Mouse (Mus musculus) gastrocnemius, postnatal 14 days (tissue): ENCODE data around the gene Wdr92. TPM values are rescaled to one million over a fixed set of nuclear protein-coding genes. Genes with fewer than 3 reads are reported as not detected.
A peak's percentile ranks its signal among the peaks of the same experiment; 100 is the strongest.

Experiments used
- DNase-seq: peaks from one replicate; pipeline ENCODE4 v3.0.0; 2021; ENCODE audit warnings: mixed read lengths
- intact Hi-C: fragments of 180-260 bp; cut with DNase I; formaldehyde crosslinking; loops from one replicate; pipeline ENCODE4 v1.15.1; 2025; ENCODE audit warnings: low total_unique reads
- long read RNA-seq, 2 experiments: library from polyadenylated mRNA; stranded (forward); transcript quantifications; one replicate each; pipeline ENCODE4 v2.0.0; 2021
- total RNA-seq, 2 experiments: library from RNA; stranded (reverse); gene quantifications; 2 replicates each; pipeline ENCODE4 v1.2.3; 2021

The Wdr92 gene
- total RNA-seq, result 1 to 10 TPM; 5.0 to 6.6 TPM
- long read RNA-seq, experiment 1, transcript Wdr92-201 (8 exons, 2,002 nt), result major isoform, 8 of 8 reads
- long read RNA-seq, experiment 1, partial matches to known transcripts, result 0 of 8 reads
- long read RNA-seq, experiment 1, other reads (novel, unspliced or antisense), result 0 of 8 reads
- long read RNA-seq, experiment 2, transcript Wdr92-201 (8 exons, 2,002 nt), result major isoform, 13 of 31 reads
- long read RNA-seq, experiment 2, partial matches to known transcripts, result 0 of 31 reads
- long read RNA-seq, experiment 2, other reads (novel, unspliced or antisense), result 18 of 31 reads

DNA sequence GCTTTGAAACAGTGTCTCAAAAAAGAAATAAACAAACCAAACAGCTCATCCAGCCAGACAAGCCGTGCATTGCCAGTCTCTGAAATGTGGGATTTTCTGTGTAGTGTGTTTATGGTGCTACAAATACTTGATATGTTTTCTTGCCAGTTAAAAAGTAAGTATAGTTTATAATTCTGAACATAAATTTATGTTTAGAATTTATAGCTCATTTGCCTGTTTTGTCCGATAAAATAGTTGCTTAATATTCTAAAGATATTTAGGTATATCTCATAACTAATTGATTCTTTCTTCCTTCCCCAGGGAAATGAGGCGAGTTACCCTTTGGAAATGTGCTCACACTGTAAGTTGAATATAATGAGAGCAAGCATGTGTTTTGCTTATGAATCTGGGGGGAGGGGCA is at the start of gene Wdr92:
TSS of gene Wdr92 (plus strand) at position 301 of the 400 bp plus-strand sequence.
- no peak for DNase-seq
- intact Hi-C loops, result no loop called here

DNA sequence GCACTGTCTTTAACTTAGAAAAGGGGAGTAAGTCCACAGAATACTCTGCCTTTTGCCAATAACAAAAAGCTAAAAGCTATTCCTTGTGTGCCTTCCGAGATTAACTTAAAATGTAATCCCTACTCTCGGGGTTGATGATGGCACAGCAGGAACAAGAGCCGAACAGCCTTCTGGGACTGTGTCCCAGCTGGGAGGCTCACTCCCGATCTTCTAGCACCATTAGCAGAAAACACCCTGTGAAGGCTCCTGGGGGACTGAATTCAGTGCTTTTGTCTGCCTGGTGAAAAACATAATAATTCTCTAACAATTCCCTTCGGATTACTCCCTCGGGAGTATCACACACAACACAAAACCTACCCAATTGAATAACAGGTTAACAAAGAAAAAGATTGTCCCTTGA is 46.3 kb upstream of the Wdr92 start:
- DNase-seq, result no peak
- intact Hi-C loops, result no loop called here

DNA sequence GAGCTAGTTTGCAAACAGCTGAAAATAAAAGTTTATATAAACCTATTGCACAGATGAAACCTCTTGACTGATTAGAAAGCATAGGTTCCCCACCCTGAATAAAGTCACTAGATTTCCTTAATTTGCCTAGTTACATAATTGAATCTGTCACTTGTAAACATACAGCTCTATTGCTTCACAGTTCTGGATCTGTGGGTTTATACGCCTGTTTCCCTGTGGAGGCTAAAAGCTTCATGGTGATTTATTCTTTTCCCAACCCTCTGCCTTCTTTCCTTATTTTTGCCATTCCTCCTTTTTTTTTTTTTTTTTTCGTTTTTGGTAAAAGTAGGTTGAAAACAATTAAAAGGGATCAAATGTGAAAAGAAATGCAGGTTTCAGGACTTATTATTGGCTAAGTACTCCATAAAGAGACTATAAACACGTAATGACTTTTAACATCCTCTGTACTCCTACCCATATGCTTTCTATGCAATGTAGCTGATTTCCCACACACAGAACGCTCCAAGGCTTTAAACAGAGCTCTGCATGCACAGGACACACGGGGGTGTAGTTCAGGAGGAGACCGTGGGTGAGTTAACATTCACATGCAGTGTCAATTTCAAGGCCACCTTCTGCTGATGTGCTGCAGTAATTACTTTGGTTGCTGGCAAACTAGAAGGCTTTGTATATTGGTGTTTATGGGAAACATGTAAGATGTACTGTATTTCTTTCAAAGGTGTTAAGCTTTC is 43.4 kb upstream of the Wdr92 start:
- intact Hi-C loops, result no loop called here
- no peak for DNase-seq

DNA sequence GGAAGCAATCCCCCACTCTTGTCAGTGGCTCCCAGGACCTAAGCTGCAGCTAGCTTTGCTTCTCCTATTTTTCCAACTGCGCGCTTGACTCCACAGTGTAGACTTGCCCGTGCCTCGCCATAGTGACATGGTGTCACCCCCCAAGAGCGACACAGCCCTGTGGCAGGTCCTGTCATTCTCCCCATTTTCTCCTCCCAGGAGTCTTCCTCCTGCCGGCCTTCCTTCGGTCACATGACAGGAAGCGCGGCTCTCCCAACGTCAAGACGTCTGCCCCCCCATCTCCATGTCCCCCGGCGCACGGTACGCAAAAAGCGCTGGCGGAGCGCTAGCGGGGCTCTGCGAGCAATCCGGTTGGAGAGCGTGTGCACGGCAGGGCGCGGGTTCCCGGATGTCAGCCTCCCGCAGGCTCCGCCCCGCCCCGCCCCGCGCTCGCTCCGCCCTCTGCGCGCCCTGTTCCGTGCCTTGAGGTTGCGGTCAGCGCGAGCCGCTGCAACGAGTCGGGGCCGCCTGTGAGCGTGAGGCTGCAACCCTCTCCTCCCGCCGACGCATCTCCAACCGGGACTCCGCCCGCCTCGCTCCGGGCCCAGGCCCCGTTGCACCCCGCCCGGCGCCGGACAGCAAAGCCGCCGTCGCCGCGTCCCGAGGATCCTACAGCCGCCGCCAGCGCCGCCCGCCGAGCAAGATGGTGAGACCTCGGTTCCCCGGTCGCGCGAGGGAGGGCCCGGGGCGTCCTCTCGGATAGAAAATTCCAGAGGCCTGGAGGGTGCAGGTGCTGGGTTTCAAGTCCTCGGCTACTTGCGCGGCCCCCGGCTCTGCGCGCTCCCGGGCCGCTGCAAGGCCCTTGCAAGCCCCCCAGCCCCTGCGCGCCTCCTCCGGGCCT is 22.8 kb upstream of the Wdr92 start, which contains the start of gene Ppp3r1:
TSS of gene Ppp3r1 (plus strand) at position 406 of the 880 bp plus-strand sequence.
- intact Hi-C loops, result no loop called here
- DNase-seq, result peak; percentile 98

DNA sequence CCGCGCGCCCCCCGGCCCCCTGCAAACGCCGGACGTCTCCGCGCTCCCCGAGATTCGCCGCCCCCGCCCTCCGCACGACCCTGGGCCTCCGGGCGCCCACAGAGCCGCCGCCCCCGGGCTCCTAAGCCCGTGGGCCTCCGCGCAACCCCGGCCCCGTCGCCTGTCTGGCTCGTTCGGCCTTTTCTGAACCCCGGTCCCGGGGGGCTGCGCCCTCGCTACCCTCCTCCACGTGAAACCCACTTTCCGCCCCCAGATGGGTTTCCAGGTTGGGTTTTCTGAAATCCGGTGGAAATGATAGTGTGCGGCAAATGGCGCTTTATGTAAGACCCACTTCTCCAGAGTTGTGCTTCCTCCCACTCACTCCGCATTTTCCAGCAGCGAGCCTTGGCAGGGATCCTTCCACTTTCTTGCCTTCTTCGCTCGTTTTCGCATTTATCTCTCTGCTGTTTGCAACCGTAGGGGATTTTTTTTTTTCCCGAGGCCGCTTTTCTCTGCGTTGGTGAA is 22.1 kb upstream of the Wdr92 start:
- DNase-seq, result peak; percentile 28
- intact Hi-C loops, result loop anchor here (10.0 kb wide), 1 partner anchor 55 kb away; the partner anchor contains the start of gene Pno1

DNA sequence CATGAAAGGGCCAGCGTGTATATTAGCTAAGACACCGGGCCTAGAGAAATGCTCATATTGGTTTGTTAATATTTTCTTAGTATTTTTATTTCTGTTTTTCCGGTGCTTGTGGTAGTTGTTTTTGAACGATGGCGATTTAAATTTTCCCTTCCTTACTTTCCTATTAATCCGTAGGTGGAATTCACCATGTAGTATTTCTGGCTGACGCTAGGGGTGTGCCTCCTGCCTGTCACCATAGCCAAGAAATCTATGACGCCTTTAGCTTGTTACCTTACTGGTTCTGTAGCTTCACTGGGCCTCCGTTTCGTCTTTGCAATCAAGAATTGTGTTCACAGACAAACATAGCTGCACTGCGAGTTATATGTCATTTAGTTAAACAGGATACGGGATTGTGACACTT is 21.7 kb upstream of the Wdr92 start:
- intact Hi-C loops, result loop anchor here (10.0 kb wide), 1 partner anchor 55 kb away; the partner anchor contains the start of gene Pno1
- DNase-seq, result peak; percentile 13

DNA sequence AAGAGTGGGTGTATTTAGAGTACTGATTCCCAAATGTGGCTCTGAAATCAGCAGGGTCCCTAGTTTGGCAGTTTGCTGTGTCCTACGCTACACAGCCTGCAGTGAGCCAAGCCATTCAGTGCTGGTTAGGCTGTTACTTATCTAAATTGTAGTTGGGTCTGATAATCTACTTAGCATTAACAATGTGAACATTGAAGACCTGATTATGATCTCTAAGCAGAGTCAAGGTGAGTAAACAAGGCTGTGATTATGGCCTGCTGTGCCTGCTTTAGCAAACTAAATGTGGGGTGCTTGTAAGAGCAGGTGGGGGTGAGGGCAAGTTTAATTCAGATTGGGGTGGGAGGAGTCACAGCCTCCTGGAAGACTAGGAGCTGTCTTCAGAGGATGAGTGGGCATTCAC is 18.0 kb upstream of the Wdr92 start:
- DNase-seq, result no peak
- intact Hi-C loops, result loop anchor here (10.0 kb wide), 1 partner anchor 51 kb away; the partner anchor contains the start of gene Pno1

DNA sequence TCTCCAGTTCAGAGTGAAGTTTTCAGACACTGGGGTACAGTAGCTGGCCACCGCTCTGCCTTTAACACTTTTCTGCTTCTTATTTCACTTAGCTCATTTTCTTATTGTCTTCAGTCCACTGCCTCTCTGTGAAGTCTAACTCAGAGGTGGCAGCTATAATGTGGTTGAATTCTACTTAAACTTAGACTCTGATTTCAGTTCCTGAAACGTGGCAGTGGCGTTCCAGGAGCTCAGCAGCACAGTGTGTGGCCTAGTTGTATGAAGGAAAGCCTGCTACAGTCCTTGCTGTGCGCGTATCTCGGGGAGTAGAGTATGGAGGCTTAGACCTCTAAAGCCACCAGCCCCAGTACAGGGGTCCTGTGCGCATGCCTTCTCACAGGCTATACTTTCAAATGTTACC is 15.3 kb upstream of the Wdr92 start:
- intact Hi-C loops, result loop anchor here (10.0 kb wide), 1 partner anchor 48 kb away; the partner anchor contains the start of gene Pno1
- DNase-seq, result no peak

DNA sequence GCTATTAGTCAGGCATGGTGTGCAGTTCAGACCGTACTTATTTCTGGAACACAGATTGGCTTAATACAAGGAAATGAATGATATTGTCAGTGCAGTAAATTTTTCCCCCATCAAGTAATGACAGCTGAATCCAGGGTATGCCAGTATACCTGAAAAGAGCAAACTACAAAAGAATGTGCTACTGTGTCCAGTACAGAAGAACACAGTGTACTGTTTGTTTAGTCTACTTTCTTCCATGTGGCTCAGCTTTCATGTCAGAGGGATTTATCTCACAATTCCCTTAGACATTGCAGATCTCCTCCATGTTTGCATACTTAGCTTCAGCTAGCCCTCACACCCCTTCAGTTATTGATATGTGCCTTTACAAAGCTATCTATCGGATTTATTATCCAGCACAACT is 12.6 kb upstream of the Wdr92 start:
- no peak for DNase-seq
- intact Hi-C loops, result loop anchor here (10.0 kb wide), 1 partner anchor 46 kb away; the partner anchor contains the start of gene Pno1

DNA sequence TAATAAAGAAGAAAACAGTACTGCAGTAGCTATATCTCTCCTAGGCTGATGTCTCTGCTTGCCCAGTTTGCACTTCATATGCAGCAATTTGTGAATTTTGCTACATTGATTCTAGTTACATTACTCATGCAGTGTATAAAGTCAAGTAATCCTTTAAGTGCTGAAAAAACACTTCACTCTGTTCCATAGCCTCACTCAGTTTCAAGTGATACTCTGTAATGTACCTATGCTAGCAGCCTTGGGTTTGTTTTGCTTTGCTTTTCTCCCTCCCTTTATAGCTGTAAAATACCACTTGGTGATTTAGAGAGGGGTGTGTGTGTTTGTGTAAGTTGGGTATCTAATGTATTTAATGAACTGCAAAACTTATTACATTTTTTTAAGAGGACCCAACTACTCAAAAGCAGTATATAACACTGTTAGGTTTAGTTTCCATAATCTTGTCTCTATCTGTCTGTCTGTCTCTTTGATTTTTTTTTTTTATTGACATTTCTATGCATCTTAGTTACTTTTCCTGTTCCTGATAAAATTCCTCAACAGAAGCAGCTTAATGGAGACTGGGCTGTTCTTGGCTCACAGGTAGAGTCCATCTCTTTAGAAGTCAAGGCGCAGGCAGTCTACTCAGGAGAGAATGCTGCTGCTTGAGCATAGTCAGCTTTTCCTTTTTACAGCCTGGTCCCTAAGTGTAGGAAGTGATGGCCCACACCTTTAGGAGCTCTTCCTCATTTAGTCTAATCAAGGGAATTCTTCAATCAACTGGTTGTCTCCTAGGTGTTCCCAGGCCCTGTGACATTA is 10.8 kb upstream of the Wdr92 start:
- intact Hi-C loops, result no loop called here
- DNase-seq, result no peak

DNA sequence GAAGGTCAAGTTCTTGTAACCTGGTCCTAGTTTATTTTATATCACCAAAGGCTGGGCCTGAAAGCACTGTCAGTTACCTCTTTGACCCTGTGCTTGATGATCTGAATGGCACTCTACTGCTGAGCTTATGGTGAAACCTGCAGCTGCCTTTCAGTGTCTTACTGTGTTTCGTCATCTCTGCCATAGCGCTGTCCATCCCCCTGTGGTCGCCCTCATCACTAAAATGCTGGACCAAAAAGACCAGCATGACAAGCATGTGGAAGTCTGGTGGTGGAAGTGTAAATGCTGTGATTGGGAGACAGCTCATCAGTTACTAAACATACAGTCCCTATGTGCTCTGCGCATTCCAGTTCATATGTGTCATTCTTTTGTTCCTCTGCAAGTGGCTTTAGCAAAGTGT is 9.6 kb upstream of the Wdr92 start:
- intact Hi-C loops, result no loop called here

DNA sequence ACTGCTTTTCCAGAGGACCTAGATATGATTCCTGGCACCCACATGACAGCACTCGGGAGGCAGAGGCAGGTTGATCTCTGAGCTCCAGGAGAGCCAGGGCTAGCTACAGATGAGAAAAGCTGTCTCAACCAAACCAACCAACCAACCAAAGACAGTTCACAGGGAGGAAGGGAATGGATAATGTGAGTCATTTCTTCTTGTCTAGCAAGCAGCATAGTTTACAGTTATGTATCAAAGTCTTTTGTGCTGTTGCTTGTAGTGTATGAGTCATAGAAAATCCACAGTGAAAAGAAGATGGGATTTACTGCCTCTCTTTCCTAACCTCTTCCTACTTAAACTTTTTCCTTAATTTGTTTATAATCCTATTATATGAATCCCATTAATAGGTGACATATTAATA is 5.3 kb upstream of the Wdr92 start:
- intact Hi-C loops, result no loop called here
- DNase-seq, result no peak

More for the DNA sequence above, 9.6 kb upstream of the Wdr92 start:
- no peak for DNase-seq

DNA sequence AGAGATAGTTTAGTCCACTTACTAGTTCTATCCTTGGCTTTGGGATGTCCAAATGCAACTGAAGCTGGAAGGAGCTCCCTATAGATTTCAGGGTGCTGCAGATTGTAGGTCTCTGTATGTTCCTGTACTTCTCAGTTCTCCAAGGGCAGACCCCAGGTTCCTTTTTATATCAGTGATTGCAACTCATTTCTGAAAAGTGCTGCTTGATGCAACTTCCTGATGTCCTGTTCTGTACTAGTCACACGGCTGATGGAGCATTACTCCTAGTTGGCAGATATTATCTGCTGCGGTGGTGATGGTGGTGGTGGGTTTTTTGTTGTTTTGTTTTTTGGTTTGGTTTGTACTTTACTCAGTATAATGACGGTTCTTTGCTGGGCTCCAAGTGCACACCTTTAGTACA is 1.2 kb upstream of the Wdr92 start:
- intact Hi-C loops, result no loop called here
- no peak for DNase-seq

DNA sequence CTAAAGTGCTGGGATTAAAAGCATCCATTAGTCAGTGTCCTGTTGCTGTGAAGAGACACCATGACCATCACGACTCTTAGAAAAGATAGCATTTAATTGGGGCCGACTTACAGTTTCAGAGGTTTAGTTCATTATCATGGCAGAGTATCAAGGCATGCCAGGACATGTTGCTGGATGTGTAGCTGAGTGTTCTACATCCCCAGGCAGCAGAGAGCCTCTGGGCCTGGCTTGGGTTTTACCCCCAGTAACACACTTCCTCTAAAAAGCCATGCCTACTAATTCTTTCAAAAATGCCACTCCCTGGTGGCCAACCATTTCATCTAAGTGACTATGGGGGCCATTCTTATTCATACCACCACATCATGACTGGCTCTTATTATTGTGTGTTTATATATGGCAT is 1.3 kb downstream of the Wdr92 start:
- no peak for DNase-seq
- intact Hi-C loops, result no loop called here

DNA sequence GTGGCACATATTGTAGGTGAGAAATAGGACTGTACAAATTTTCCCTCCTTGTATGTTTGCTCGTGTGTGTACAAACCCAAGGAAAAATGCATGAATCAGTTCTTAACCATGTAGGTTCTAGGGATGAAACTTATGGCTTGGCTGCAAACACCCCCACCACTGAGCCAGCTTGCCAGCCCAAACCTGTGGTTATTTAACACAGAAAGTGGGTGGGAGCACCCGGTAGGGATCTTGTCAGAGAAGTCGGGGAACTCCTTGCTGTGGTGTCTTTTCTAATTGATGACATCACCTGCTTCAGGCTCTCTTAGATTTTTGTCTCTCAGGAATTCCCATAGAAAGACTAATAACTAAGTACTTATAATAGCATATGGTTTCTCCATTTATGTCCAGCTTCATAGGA is 5.7 kb downstream of the Wdr92 start:
- intact Hi-C loops, result no loop called here
- DNase-seq, result no peak

DNA sequence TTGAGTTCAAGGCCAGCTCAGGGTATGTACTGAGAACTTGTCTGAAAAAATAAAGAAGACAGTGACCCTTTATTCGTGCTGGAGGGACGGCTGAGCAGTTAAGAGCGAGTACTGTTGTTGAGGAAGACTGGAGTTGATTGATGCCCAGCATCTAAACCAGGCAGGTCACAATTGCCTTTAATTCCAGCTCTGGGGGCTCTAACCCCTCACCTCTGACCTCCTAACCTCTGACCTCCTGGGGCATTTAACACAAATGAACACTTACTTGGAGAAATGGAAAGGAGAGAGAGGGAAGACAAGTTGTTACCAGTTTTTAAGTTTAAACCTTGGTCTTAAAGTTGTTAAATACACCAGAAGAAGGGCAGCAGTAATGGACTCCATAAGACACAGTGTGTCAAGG is 6.9 kb downstream of the Wdr92 start:
- DNase-seq, result no peak
- intact Hi-C loops, result no loop called here

DNA sequence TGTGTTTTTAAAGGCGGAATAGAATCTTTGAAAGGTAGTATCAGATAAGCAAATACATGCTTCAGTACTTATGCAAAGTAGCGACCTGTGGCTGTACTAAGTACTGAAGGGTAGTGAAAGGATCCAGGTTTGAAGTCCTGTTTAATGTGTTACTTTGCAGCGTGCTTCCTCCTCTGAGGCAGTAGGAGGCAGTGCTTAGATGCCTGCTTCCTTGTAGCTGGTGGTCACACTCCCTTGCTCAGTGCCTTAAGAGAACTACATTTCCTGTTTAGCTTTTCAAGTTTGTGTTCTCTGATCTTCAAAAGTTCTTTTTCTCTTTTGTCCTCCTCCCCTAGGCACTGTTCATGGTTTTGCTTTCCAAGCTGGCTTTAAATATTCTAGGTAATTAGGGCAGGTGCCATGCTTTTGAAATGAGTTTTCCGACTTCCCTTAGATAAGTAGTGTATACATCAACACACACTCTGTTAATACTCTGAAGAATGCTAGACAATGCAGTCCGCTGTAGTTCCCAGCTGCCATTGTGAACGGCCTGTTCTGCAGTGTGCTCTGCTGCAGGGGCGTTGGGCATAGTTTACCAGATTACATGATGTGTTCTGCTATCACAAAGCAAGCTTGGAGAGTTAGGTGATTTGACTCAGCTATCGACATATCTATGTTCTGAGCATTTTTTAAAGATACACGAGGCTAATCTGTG is 10.4 kb downstream of the Wdr92 start:
- intact Hi-C loops, result no loop called here
- no peak for DNase-seq

DNA sequence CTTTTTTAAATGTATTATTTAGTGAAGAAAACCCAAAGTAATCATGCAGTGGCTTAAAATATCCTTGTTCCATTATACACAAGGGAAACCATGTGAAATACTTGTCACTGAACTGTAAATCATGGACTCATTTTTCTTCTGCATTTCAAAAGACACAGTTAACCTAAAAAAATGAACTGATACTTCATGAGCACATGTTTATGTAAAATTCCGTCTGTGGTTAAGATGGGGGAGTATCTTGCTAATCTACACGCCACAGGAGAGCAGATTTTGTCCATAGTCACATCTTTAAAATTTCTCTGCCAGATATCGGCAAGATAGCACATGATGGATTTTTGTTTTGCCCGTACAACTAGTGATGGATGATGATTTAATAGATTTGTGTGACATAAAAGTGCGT is 17.3 kb downstream of the Wdr92 start:
- no peak for DNase-seq
- intact Hi-C loops, result no loop called here
